Mouse (Mus musculus) urinary bladder, postnatal 14 days (tissue): ENCODE results near the gene Canx.
"Not testable (repeated sequence)": the region's sequence is repeated elsewhere in the genome, so short reads cannot be mapped to it uniquely, and the experiment has no call there.

Source experiments
- DNase-seq: peaks from one replicate; pipeline ENCODE4 v3.0.0; 2021; ENCODE audit warnings: low spot score

Gene Canx

DNA sequence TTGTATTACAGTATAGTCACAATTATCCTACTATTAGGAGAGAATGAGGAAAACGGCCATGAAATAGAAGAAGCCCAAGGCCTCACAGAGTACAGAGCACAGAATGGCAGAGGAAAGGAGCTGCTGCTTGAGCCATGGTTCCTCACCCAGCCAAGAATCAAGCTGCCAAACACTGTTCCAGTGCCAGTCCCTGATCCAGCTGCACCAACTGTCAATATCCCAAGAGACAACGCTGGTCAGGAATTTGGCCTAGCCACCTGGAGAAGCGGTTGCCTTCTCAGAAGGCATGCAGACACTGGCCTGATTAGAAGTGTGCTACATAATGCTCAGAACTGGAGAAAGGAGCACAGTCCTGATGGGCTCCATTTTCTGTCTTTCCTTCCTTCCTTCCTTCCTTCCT is 7.7 kb upstream of the Canx start:
- DNase-seq: no peak

DNA sequence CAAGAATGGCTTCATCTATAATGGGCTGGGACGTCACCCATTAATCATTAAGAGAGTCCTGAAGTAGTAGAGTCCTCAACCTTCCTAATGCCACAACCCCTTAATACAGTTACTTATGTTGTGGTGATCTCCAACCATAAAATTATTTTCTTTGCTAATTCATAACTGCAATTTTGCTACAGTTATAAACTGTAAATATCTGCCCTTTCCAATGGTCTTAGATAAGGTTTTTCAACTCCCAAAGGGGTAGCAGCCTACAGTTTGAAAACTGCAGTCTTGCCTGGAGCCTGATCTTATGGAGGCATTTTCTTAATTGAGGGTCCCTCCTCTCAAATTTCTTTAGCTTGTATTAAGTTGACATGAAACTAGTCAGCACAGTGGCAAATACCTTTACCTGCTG is 3.9 kb upstream of the Canx start:
- DNase-seq: no peak

DNA sequence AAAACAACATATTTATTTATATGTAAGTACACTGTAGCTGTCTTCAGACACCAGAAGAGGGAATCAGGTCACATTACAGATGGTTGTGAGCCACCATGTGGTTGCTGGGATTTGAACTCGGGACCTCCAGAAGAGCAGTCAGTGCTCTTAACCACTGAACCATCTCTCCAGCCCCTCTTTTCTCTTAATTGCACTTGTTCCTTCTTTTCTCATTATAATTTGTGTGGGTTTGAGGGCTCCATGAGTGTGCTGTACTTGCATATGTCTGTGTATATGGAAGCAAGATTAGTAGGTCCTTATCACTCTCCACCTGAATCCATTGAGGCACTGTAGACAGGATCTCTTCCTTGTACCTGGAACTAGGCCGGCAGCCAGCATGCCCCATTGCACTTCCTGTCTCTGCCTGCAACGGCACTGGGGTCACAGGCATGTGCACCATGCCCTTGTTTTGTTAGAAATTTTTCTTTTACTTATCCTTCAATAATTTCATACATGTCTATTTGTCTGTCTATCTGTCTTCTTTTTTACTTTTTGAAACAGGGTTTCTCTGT is 2.7 kb upstream of the Canx start:
- DNase-seq: no peak

DNA sequence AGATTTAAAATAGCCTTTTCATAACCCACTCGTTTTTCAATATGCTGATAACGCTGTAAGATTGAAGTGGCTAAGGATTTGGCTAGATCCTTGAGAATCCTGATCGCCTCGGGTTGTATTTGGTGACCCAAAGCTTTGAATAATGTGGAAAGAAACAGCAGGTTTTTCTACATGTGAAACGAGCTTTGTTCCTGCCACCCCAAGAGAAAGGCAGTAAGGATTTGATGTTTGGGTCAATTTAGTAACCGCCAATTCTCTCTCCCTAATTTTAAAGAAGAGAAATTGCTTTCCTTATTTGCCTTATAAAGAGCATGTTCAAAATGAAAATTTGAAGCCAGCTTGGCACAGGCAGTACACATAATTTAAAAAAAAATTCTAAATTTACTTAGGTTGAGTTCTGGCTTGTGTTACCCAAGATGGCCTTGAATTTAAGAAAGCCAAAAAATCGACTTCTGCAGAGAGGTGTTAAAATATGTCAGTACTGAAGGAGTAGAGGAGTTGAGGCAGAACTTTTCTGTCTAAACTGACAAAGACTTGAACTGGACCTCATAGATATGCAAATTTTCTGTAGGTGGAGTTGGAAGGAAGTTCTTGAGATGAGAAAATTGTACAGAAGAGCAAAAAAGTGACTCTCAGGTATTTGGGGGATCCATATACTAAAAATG is 961 bp upstream of the Canx start:
- DNase-seq: no peak

DNA sequence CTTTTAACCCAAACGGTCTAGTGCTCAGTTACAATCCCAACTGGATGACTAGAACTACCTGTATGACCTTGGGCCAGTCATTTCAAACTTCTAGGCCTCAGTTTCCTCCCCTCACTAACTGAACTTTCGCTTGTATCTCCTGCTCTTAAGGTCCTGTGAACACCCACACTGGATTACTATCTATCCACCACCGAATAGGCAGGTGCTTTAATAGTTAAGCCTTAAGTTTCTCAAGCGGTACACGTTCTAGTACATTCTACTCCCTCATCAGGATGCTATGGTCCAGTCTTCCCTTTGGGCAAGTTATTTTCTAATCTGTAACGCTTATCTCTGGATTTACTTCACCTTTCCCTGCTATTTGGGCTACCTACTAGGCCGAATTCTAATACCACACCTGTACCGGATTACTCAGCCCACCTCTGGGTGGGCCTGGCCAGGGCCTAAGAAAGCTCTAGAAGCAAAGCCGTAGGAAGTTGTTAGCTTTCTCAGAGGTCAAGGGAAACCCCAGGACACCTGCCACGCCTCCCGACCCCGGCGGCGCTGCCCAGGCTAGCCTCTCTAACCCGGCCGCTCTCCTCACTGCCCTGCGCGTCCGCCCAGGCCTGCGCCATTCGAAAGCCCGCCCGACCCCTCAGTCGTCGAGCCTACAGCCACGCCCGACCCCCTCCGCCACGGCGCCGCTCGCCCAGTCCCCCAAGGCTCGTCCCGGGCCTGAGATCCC is 562 bp downstream of the Canx start:
- DNase-seq: peak; percentile 53

DNA sequence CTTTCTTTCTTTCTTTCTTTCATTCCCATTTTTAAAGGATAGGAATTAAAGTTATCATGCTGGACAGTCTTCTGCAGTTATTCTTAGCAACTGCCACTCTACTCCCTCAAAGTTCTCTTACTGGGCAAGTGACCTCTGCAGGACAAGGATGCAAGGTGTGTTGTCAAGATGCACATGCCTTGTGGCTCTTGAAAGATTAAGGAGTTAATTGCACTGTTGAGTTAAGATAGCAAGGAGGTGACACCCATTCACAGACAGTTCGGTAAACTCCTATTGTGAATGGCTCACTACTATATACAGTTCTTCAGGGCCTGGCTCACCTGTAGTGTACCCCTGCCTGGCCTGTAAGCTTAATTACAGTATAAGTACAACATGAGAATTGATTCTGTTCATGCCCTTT is 1.6 kb downstream of the Canx start:
- DNase-seq: no peak

DNA sequence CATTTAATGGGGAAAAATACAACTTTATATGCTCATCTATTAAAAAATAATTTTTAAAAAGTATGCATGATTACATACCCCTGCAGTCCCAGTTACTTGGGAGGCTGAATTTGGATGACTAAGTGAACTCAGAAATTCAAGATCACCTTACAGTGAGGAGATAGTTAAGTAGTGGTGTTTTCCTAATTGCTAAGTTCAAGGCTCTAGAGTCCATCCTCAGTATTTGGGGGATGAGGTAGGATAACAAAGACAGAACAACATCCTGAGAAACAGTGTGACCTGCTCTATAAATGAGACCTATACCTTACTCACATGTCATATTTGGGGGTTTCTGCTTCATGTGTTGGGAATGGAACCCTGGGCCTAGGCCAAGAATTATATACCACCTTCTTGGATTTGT is 3.1 kb downstream of the Canx start:
- no peak for DNase-seq

DNA sequence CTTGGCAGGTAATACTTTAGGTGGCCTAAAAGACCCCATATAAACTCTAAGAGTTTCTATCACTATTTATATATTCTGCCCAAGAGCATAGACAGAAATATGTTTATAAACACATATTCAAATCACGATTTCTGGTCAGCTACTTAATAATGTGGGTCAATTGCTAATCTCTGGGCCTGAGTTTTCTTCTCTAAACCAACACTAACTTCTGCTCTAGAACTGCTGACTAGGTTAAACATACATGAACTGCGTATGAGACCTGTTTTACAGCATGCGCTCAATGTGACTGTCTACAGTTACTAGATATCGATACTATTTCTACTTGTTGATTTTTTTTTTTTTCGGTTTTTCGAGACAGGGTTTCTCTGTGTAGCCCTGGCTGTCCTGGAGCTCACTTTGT is 4.2 kb downstream of the Canx start:
- DNase-seq: no peak

DNA sequence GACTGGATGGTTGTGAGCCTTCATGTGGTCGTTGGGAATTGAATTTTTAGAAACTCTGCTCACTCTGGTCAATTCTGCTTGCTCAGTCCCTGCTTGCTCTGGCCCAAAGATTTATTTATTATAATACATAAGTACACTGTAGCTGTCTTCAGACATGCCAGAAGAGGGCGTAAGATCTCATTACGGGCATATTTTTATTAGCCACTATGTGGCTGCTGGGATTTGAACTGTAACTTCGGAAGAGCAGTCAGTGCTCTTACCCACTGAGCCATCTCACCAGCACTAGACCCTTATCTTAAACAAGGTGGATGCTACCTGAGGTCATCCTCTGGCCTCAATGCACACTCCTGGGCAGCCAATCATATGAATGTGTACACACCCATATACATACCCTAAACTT is 6.1 kb downstream of the Canx start:
- DNase-seq: not testable (repeated sequence)

DNA sequence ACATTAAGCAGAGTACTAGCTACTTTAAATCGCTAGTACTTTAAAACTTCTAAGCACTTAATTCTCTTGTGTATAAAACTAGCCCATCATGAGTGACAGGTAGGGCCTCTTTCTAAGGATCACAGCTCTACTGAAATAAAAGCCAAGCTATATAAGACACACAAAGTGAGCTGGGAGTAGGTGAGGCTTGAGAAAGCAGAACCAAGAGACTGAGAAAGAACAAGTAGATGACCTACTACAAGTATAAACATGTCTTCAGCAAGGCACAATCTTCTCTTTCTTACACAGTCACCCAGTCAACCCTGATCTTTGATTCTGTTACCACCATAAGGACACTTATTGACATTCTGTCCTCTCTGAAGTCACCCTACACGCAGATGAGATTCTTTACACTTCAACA is 12.7 kb downstream of the Canx start:
- DNase-seq: no peak

DNA sequence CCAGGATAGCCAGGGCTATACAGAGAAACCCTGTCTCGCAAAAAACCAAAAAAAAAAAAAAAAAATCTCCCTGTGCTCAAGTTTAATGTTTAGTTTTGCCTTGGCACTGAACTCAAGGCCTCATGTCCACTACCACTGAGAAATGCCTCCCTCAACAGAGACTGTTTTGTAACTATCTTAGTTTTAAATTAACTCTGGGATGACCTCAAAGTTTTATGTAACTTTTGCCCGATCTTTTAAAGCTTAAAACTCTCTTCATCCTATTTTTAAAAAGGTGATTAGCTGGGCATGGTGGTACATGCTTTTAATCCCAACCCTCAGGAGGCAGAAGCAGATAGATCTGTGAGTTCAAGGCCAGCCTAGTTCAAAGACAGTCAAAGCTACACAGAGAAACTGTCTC is 22.1 kb downstream of the Canx start:
- no peak for DNase-seq

DNA sequence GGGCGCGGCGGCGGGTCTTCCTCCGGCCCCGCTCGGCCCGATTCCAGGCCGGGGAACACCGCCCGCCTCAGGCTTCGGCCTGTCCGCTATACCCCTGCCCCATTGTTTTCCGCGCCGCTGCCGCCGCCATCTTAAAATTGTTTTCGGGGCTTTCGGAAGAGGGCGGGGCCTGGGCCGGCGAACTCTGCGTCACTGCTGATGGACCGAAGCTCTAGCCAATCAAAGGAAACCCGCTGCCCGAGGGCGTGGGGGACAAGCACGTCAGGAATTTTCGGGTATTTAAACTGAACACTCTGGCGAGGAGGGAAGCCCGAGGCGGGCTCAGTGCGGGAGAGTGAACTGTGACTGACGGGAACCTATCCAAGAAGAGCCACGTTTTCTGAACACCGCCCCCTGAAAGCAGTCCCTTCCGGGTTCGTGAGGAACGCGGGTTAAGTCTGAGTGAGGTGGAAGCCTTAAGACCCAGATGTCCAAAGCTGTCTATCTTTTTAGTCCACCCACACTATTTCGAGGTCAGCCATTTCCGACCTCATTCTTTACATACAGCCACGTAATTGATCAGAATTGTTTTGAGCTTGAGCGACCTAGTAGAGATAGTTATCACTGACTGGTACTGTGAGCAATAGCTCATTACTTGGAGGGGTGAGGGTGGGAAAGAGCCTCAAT is 33.1 kb downstream of the Canx start, which contains the start of gene Maml1:
Gene Maml1, minus strand, starts transcription at position 122 of the 666 bp plus-strand sequence.
- DNase-seq: peak; percentile 97

DNA sequence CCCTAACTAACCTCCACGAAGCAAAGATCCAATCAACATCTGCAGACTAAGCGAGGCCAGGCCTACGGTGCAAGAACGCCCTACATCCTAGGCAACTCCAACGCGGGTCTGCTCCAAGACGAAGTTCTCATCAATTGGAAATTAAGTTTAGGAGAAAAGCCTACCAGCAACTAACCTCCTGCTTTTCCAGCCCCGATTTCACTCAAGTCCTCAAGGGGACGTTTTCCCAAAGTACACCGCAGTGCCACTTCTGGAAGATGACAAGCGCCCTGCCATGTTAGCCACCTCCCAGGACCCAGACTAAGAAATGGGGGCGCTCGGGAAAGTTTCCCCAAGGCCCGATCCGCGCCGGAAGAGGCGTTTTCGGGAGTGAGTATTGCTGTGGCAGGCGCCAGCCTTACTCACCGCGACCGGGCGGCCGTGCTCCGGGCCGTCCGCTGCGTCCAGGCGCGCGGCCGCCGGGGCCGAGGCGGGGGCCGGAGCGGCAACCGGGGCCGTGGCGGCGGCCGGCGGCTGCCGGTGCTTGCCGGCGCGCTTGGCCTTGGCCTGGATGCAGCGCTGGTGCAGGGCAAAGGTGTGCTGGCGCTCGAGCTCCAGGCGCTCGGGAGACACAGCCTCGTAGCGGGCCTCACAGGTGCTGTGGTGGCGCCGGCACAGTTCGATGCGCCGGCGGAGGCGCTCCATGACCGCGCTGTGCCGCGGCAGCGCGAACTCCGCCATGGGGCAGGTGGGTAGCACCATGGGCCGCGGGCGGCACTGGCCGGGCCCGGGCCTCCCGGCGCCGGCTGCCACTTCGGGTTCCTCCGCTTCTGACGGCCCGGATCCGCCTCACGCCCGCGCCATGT is 33.9 kb downstream of the Canx start:
- peak; percentile 49 for DNase-seq

DNA sequence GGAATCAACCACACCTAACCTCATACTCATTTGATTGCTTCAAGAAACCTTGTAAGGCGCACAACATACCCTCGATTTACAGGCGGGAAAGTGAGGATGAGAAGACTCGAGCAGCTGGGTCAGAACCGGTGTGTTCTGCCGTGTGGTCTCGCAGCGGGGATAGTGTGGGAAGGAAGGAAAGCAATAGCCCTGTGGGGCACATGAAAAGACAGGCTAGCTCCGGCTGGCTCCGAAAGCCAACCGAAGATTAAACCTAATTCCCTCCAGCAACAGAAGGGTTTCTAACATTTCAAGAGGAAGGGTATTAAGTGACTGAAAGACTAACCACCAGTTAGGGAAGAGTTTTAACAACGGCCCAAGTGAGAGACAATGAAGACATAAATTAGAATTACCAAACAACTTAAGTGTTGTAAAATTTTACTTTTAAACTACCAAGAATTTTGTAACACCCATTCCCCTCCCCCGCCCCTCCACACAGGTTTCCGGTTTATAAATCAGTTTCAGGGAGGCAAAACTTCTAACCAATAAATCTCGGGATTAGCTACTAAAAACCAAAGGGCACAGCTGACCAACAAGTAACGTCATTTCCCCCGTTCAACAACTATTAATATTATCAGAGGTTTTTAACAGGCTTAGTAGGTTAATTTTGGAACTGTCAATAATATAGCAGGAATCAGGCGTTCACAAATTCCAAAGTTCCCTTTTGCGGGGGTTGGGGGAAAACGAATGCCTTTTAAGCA is 34.8 kb downstream of the Canx start:
- no peak for DNase-seq

DNA sequence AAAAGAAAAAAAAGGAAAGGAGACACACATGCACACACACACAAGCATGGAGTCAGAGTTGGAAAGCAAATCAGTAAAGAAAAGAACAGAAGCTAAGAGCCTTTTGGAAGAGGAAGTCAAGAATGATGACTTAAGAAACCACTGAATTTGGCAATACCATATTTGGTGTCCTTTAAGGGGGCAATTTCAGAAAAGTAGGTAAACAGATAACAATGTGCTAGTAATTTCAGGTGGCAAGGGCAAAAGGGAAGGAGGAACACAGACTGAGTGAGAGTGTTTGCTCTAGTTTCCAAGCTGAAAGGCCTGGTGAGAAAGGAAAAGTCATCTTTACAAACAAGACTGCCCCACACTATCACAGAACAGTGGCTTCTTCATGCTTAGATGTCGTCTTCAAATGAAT is 39.0 kb downstream of the Canx start:
- no peak for DNase-seq

DNA sequence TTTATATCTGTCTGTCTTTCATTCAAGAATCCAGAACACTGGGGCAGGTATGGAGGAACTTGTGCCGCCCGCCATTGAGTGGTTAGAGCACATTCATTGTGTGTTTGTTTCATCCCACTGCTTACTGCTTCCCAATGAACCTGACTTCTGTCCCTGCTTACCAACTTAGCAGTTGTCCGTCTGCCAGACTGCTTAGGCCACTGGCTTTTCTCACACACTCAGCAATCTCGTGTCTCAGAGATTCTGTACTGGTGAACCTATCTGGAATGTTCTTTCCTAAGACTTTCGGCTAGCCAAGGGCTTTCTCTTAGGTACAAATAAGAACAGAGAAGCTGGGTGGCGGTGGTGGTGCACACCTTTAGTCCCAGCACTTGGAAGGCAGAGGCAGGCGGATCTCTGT is 39.8 kb downstream of the Canx start:
- no peak for DNase-seq

DNA sequence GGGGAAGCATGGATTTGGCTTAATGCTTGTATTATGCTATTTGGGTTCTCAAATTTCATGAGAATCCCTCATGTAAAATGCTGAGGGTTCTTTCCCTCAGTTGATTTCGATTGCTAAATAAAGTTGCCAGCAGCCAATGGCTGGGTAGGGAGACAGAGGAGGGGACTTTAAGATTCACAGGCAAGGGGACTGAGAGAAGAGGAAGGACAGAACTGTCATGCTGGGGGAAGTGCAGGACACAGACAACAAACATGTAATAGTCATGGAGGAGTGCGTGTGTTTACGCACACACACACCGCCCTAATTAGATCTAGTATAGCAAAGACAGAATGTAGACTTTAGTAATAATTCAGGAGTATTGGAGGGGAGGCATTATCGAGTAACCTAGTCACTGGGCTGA is 40.2 kb downstream of the Canx start:
- DNase-seq: no peak

DNA sequence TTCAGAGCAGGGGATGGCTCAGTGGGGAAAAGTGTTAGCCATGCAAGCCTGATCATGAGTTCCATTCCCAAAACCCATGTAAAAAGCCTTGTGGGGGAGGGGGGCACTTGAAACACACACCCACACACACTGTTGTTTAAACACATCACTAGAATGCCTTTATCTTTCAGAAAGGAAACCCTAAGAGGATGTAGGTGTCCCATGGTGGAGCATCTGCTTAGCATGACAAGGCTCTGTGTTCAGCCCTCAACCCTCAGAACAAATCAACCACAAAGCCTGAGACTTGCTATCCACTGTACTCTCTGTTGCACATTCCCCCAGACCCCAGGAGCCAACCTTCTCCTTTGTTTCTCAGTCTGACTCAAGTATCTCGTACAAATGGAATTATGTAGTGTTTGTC is 45.4 kb downstream of the Canx start:
- no peak for DNase-seq

DNA sequence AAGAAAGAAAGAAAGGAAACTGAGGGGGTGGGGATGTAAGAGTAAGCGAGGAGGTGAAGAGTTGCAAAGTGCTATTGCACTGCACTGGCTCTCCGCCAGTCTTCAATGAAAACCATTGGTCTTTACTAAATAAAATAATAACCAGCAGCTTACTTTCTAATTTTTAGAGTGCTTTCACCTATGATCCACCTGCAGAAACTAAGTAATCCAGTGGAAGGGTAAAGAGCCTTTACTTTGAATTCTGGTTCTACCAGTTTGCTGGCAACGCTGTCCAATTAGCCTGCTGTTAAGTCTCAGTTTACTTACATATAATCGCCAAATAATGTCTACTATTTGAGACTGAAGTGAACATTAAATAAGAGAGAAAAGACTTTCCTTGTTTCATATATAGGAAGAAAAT is 46.5 kb downstream of the Canx start:
- no peak for DNase-seq

DNA sequence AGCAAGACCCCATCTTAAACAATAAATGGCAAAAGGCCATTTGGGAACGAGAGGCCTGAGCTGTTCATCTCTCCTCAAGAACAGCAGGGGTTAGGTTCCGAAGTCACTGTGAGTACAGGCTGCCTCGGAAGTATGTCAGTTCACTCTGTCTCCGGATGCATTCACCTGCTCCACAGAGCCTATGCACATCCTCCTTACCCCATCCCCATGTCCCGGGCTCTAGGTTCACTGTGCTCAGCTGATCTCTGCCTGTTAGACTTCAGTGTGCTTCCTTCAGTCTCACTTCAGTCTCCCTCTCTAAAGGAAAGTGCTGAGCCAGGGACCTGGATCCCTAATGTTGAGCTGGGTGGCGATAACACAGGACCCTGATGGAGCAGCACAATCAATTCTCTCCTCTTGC is 47.8 kb downstream of the Canx start:
- DNase-seq: no peak

DNA sequence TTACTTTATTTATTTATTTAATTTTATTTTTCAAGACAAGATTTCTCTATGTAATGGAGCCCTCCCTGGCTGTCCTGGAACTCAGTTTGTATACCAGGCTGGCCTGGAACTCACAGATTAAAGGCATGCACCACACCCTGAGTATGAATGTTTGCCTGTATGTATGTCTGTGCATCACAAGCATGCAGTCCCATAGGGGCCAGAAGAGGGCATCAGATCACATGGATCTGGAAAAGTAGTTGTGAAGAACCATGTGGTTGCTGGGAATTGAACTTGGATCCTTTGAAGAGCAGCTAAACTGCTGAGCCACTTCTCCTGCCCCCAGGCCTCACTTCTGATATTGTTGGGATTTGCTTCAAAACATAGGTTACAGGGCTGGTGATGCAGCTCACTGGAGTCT is 48.4 kb downstream of the Canx start:
- no peak for DNase-seq
